Mouse (Mus musculus) midbrain, embryonic 14.5 days (tissue): ENCODE measurements around the gene Carmil1. TPM values are rescaled to one million over a fixed set of nuclear protein-coding genes. Genes with fewer than 3 reads are reported as not detected.

Experiments used
- ATAC-seq: fragments of 200-750 bp; cut with Nextera tagmentation; 2 replicates; pipeline ENCODE4 v1.8.0; 2017; ENCODE audit warnings: moderate number of reproducible peaks, moderate library complexity; ENCODE audit not compliant: low FRiP score, low TSS enrichment
- DNase-seq: peaks from one replicate; pipeline ENCODE4 v3.0.0-alpha.2; 2015
- H3K27ac ChIP-seq: fragments of 300-500 bp; sonication (generic); replicated peaks from 2 replicates; pipeline ENCODE4 v1.5.1; 2014; ENCODE audit warnings: mild to moderate bottlenecking, low read depth, low read length, moderate library complexity
- H3K27me3 ChIP-seq: fragments of 300-500 bp; sonication (generic); 2 replicates; pipeline ENCODE4 v1.6.1; 2014; ENCODE audit warnings: low read length, control low read depth, mixed read lengths; ENCODE audit not compliant: control insufficient read depth, insufficient read depth
- H3K36me3 ChIP-seq: fragments of 300-500 bp; sonication (generic); 2 replicates; pipeline ENCODE4 v1.6.1; 2014; ENCODE audit warnings: low read length, control low read depth; ENCODE audit not compliant: control insufficient read depth, insufficient read depth
- H3K4me1 ChIP-seq: fragments of 300-500 bp; sonication (generic); 2 replicates; pipeline ENCODE4 v1.6.1; 2014; ENCODE audit warnings: mild to moderate bottlenecking, antibody characterized with exemption, low read length, control low read depth; ENCODE audit not compliant: control insufficient read depth, insufficient read depth
- H3K4me2 ChIP-seq: fragments of 300-500 bp; sonication (generic); 2 replicates; pipeline ENCODE4 v1.6.1; 2014; ENCODE audit warnings: mild to moderate bottlenecking, low read length, moderate library complexity
- H3K4me3 ChIP-seq: fragments of 300-500 bp; sonication (generic); replicated peaks from 2 replicates; pipeline ENCODE4 v1.5.1; 2014; ENCODE audit warnings: low read depth, low read length
- H3K9ac ChIP-seq: fragments of 300-500 bp; sonication (generic); replicated peaks from 2 replicates; pipeline ENCODE4 v1.6.1; 2014; ENCODE audit warnings: mild to moderate bottlenecking, low read length, moderate library complexity
- H3K9me3 ChIP-seq: fragments of 300-500 bp; sonication (generic); 2 replicates; pipeline ENCODE4 v1.6.1; 2016; ENCODE audit warnings: low read length, control low read depth, mixed read lengths; ENCODE audit not compliant: control insufficient read depth
- WGBS: fragments of 180-500 bp; shearing (Covaris S2); extraction: QIAGEN DNeasy Blood & Tissue Kit; methylation state at CpG from one replicate; pipeline ENCODE4 v1.1.7; 2014; 5-methylcytosine and 5-hydroxymethylcytosine counted together
- polyA plus RNA-seq: library from polyadenylated mRNA; unstranded; fragments of >200 nt; fragmentation: Nextera tagmentation; extraction: Ambion mirVana; gene quantifications from 2 replicates; pipeline ENCODE4 v1.2.1, GENCODE M21; 2014

Carmil1 gene
- polyA plus RNA-seq, 1 experiment from 2014 or later: 32.3 TPM

GRCm38 (mm10) chr13:24268355-24269099 lies 12.1 kb downstream of the Carmil1 start:
- no peak for ATAC-seq
- no peak overlapping the region for H3K4me2 ChIP-seq
- H3K27me3 ChIP-seq: no peaks in the 10 kb centered on the region
- no peaks in the 10 kb centered on the region for H3K4me1 ChIP-seq
- no peak overlapping the region for H3K27ac ChIP-seq
- no peak for DNase-seq
- H3K36me3 ChIP-seq: no peaks in the 10 kb centered on the region
- 77% methylated on average over 14 of the region's 14 CpGs for WGBS
- H3K9me3 ChIP-seq: no peaks in the 10 kb centered on the region
- H3K4me3 ChIP-seq: no peak overlapping the region
- H3K9ac ChIP-seq: no peak overlapping the region

GRCm38 (mm10) chr13:24264760-24265159 lies 15.8 kb downstream of the Carmil1 start:
- Histone ChIP-seq H3K27me3 (no peaks in the 10 kb centered on the region), H3K9ac (no peak overlapping the region), H3K4me3 (no peak overlapping the region), H3K4me1 (no peaks in the 10 kb centered on the region), H3K27ac (no peak overlapping the region), H3K4me2 (no peak overlapping the region), H3K36me3 (no peaks in the 10 kb centered on the region), H3K9me3 (no peaks in the 10 kb centered on the region)
- ATAC-seq: no peak
- no peak for DNase-seq
- WGBS: 93% methylated on average over 5 of the region's 5 CpGs

GRCm38 (mm10) chr13:24263560-24263959 lies 17.0 kb downstream of the Carmil1 start:
- Histone ChIP-seq H3K9me3 (no peaks in the 10 kb centered on the region), H3K9ac (no peak overlapping the region), H3K36me3 (no peaks in the 10 kb centered on the region), H3K27ac (no peak overlapping the region), H3K4me2 (no peak overlapping the region), H3K27me3 (no peaks in the 10 kb centered on the region), H3K4me3 (no peak overlapping the region), H3K4me1 (no peaks in the 10 kb centered on the region)
- DNase-seq: no peak
- no peak for ATAC-seq
- 91% methylated on average over 4 of the region's 4 CpGs for WGBS

GRCm38 (mm10) chr13:24260751-24261591 lies 19.6 kb downstream of the Carmil1 start:
- ATAC-seq (no peak), DNase-seq (no peak)
- H3K9me3 ChIP-seq: no peaks in the 10 kb centered on the region
- no peaks in the 10 kb centered on the region for H3K36me3 ChIP-seq
- H3K4me2 ChIP-seq: no peak overlapping the region
- 78% methylated on average over 10 of the region's 10 CpGs for WGBS
- no peak overlapping the region for H3K4me3 ChIP-seq
- no peaks in the 10 kb centered on the region for H3K27me3 ChIP-seq
- no peak overlapping the region for H3K27ac ChIP-seq
- no peak overlapping the region for H3K9ac ChIP-seq
- H3K4me1 ChIP-seq: no peaks in the 10 kb centered on the region

- ATAC-seq (no peak), DNase-seq (no peak)
- Histone ChIP-seq H3K9ac (no peak overlapping the region), H3K36me3 (no peaks in the 10 kb centered on the region), H3K27me3 (no peaks in the 10 kb centered on the region), H3K4me2 (no peak overlapping the region), H3K4me1 (no peaks in the 10 kb centered on the region), H3K27ac (no peak overlapping the region), H3K9me3 (no peaks in the 10 kb centered on the region), H3K4me3 (no peak overlapping the region)
- 92% methylated on average over 6 of the region's 6 CpGs for WGBS
Measured at GRCm38 (mm10) chr13:24257809-24258208, 22.8 kb downstream of the Carmil1 start.

- Histone ChIP-seq H3K36me3 (no peaks in the 10 kb centered on the region), H3K27me3 (no peaks in the 10 kb centered on the region), H3K9ac (no peak overlapping the region), H3K9me3 (no peaks in the 10 kb centered on the region), H3K27ac (no peak overlapping the region), H3K4me1 (no peaks in the 10 kb centered on the region), H3K4me3 (no peak overlapping the region), H3K4me2 (no peak overlapping the region)
- DNase-seq: peak; percentile 61
- 18% methylated on average over 2 of the region's 2 CpGs for WGBS
- ATAC-seq: no peak
Measured at GRCm38 (mm10) chr13:24253989-24254388, 26.6 kb downstream of the Carmil1 start.

- ATAC-seq (no peak), DNase-seq (no peak)
- Histone ChIP-seq H3K4me2 (no peak overlapping the region), H3K9me3 (no peaks in the 10 kb centered on the region), H3K4me3 (no peak overlapping the region), H3K4me1 (no peaks in the 10 kb centered on the region), H3K27ac (no peak overlapping the region), H3K36me3 (no peaks in the 10 kb centered on the region), H3K27me3 (no peaks in the 10 kb centered on the region), H3K9ac (no peak overlapping the region)
- 96% methylated on average over 3 of the region's 3 CpGs for WGBS
Measured at GRCm38 (mm10) chr13:24253551-24253950, 27.0 kb downstream of the Carmil1 start.

GRCm38 (mm10) chr13:24251236-24251635 lies 29.4 kb downstream of the Carmil1 start:
- no peak for ATAC-seq
- Histone ChIP-seq H3K27ac (no peak overlapping the region), H3K27me3 (no peaks in the 10 kb centered on the region), H3K9me3 (no peaks in the 10 kb centered on the region), H3K9ac (no peak overlapping the region), H3K4me2 (no peak overlapping the region), H3K4me3 (no peak overlapping the region), H3K4me1 (no peaks in the 10 kb centered on the region), H3K36me3 (no peaks in the 10 kb centered on the region)
- DNase-seq: no peak
- 89% methylated on average over 7 of the region's 7 CpGs for WGBS

GRCm38 (mm10) chr13:24247928-24248327 lies 32.7 kb downstream of the Carmil1 start:
- Histone ChIP-seq H3K27ac (no peak overlapping the region), H3K4me1 (no peaks in the 10 kb centered on the region), H3K9me3 (no peaks in the 10 kb centered on the region), H3K9ac (no peak overlapping the region), H3K4me2 (no peak overlapping the region), H3K27me3 (no peaks in the 10 kb centered on the region), H3K4me3 (no peak overlapping the region), H3K36me3 (no peaks in the 10 kb centered on the region)
- 91% methylated on average over 5 of the region's 5 CpGs for WGBS
- DNase-seq (no peak), ATAC-seq (no peak)
